Comparison of ENCODE assay signal across 8 mouse cellular contexts in the genomic region with DNA sequence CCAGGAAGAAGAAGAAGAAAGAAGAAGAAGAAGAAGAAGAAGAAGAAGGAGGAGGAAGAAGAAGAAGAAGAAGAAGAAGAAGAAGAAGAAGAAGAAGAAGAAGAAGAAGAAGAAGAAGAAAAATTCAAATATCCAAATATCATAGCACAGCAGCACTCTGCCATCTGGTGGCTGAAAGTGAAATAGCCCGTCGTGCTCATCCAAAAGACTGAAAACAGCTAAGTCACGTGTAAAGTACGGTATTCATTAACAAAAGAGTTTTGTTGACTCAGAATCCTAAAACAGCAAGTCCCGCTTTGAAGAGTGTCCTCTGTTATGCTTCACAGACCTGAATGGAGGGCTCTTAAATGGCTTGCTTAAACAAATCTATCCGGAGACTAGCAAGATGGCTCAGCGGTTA.
DNase-seq lines count a peak whose midpoint lies in the region; ATAC-seq lines count a peak whose summit lies in the region.

No protein-coding gene starts in this region.

- no peak overlapping the region for H3K9ac ChIP-seq in embryonic facial prominence, embryonic 15.5 days
- no peak overlapping the region for H3K9ac ChIP-seq in hindbrain, embryonic 13.5 days

- H3K27ac ChIP-seq in embryonic facial prominence, embryonic 15.5 days (replicated peaks), result no peak overlapping the region
- no peak overlapping the region for H3K27ac ChIP-seq in hindbrain, embryonic 13.5 days

- no peaks in the 10 kb centered on the region for H3K36me3 ChIP-seq in embryonic facial prominence, embryonic 15.5 days
- no peaks in the 10 kb centered on the region for H3K36me3 ChIP-seq in hindbrain, embryonic 13.5 days

- H3K27me3 ChIP-seq in embryonic facial prominence, embryonic 15.5 days, result no peaks in the 10 kb centered on the region
- no peaks in the 10 kb centered on the region for H3K27me3 ChIP-seq in hindbrain, embryonic 13.5 days

- no peak for ATAC-seq in embryonic facial prominence, embryonic 15.5 days (ENCODE audit: insufficient number of reproducible peaks, low FRiP score, low TSS enrichment, low read depth)
- ATAC-seq in hindbrain, embryonic 13.5 days (ENCODE audit: low FRiP score), result no peak

- H3K4me2 ChIP-seq in embryonic facial prominence, embryonic 15.5 days (replicated peaks), result peak overlapping the region; percentile 37; the same call in 1 of the 2 replicates
- peak overlapping the region; percentile 33; the same call in 1 of the 2 replicates for H3K4me2 ChIP-seq in hindbrain, embryonic 13.5 days

- H3K4me1 ChIP-seq in embryonic facial prominence, embryonic 15.5 days, result no peaks in the 10 kb centered on the region
- no peaks in the 10 kb centered on the region for H3K4me1 ChIP-seq in hindbrain, embryonic 13.5 days (replicated peaks)

- no peaks in the 10 kb centered on the region for H3K9me3 ChIP-seq in embryonic facial prominence, embryonic 15.5 days (replicated peaks)
- H3K9me3 ChIP-seq in hindbrain, embryonic 13.5 days, result no peaks in the 10 kb centered on the region

- DNase-seq in cerebellum, adult 11 months, result peak; percentile 20
- no peak for DNase-seq in cerebellum, adult 11-12 months
- DNase-seq in adrenal gland, adult 2 months, result peak; percentile 55
- DNase-seq in layer of hippocampus, postnatal 25 days (ENCODE audit: extremely low spot score in 1 of 2, low spot score in 1 of 2), result peak; percentile 27 to 74
- DNase-seq in lung, postnatal 14 days, result peak; percentile 65
- DNase-seq in right cerebral cortex, postnatal 14 days, result peak; percentile 63

- 13% methylated on average over 7 of the region's 7 CpGs for WGBS in embryonic facial prominence, embryonic 15.5 days
- 17% methylated on average over 7 of the region's 7 CpGs for WGBS in hindbrain, embryonic 13.5 days

- peak overlapping the region; percentile 17; the same call in 1 of the 2 replicates for H3K4me3 ChIP-seq in embryonic facial prominence, embryonic 15.5 days (replicated peaks)
- H3K4me3 ChIP-seq in hindbrain, embryonic 13.5 days, result no peak overlapping the region
